Mouse (Mus musculus) kidney, postnatal 25 days (tissue): Measurements from ENCODE around the gene Rap2b.

ENCODE experiments used
- DNase-seq, 2 experiments: peaks; one replicate each; pipeline ENCODE4 v3.0.0; 2021; ENCODE audit warnings: mixed read lengths in 2 of 2

Rap2b gene

GRCm38 (mm10) chr3:61361338-61361737, at the start of gene Rap2b:
Gene Rap2b (plus strand): TSS chr3:61361638.
- no peak for DNase-seq

DNA sequence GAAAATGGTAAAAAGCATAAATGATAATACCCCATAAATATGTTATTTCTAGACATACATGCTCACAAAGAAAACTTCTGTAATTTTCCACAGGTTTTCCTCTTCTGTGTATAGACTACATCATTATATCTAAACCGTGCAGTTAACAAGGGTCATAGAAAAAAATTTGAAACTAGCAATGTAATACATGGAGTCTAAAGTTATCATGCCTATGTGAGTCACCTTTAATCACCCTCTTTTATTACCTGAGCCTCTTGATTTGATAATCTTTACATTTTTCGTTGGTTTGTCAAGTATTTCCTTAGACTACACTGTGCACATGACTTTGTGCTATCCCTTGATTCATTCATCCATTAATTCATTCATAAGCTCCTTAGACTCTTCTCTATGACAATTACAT, 46.4 kb upstream of the Rap2b start:
- no peak for DNase-seq

DNA sequence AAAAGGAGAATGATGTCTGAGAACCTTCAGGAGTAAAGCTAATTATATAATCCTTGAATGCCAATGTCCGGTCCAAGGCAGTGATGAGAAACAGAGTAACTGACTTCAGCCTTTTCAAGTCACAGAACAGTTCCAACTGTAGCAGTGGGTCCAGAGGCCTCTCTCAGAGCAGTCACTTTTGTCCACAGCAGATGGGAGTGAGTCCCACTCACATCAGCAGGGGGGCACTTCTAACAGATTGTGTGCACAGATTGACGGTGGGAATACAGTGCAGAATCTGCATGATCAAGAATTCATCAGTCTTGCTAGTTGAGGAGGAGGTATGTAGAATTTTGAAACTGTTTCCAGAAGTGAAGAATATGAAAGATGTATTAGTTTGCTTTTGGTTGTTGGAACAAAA, 41.4 kb upstream of the Rap2b start:
- no peak for DNase-seq

GRCm38 (mm10) chr3:61321632-61322031, 39.8 kb upstream of the Rap2b start:
- DNase-seq: no peak

DNA sequence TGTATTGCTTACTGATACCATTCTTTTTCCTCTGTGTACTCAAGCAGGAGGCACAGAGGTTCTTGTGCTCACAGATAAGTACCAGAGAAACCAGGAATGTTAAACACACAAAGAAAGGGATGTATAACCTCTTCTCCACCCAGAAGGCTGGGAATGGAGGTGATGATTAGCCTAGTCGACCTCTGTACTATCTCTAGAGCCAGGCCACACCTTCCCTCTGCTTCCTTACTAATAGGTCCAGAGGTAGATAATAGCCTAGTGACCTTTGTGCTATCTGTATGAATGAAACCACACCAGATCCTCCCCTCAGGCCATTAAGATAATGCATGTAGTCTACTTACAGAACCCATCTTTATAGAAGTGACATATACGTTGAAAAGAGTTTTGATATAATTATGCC, 25.2 kb upstream of the Rap2b start:
- DNase-seq: no peak

DNA sequence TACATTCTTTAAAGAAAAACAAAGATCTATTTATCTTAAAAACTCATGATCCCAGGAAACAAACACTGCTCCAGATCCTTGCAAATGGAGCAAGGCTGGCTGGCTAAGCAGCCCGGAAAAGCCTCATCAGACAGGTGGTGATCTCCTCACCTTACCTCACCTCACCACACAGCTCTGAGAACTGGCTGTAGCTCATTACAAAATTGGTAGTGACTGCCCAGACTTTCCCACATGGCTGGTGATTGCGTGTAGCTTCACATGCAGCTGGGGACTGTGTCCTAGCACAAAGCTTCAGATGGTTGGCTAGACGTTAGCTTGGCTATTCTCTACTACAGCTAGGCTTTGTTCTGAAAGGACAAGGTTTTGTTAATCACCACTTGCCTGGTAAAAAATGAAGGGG, 24.2 kb upstream of the Rap2b start:
- DNase-seq: no peak

DNA sequence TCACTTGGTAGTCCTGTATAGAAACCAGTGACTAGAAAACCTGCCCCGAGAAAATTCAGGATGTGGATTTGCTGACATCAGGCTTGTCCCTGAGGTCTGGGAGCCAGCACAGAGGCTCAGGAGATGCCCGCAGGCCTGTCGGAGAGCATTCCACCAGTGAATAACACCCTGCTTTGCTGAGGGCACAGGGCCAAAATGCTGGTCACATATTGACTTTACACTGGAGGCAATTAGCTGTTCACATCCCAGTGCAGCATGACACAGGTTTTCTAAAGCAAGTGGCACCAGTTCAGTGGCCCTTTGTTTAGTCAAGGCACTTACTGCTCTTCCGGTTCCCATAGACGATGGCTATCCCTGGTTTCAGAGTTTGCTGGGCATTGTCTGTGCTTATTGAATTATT, 21.1 kb upstream of the Rap2b start:
- DNase-seq: peak; percentile 74 to 80

DNA sequence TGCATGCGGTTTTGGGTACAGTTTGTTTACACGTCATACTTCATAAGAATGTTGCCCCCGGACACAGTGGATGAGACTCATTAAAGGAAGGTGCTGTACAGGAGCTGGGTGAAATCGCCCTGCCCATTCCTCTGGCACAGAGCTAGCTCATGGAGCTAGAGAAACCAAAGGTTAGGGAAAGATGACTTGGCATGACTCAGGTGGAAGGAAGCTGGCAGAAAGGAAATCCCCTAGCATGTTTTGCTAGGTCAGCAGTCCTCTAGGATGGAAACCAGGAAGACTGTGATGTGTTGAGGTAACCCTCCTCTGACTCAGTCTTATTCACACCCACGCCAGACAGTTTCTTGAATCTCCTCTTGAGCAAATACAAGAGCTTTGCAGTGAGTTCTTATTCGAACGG, 17.4 kb upstream of the Rap2b start:
- DNase-seq: no peak

GRCm38 (mm10) chr3:61345636-61346035, 15.8 kb upstream of the Rap2b start:
- DNase-seq: no peak

DNA sequence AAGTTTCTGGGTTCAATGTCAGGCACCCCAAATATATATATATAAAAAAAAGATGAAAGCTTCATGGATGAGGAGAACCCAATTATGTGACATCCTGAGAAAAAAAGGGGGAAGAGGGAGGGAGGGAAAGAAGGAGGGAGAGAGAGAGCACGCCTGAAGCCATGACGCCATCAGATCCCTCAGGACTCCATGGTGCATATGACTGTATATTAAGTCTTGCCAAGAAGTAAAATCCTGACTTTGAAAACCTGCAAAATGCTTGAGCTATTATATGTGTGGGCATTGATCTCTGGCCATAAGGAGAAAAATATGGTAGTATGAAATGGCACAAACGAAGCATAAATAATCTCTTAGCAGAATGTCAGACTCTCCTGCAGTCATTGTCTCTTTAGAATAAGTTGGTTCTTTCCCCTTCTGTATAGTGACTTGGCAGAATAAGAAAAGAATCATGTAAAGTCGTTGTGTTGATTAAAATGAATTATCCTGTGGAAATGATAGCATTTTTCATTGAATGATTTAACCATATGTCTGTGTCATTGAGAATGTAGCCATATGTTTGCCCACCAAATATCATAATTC, 13.3 kb upstream of the Rap2b start:
- no peak for DNase-seq

- DNase-seq: no peak
Observed at GRCm38 (mm10) chr3:61349433-61349832, 12.0 kb upstream of the Rap2b start.

DNA sequence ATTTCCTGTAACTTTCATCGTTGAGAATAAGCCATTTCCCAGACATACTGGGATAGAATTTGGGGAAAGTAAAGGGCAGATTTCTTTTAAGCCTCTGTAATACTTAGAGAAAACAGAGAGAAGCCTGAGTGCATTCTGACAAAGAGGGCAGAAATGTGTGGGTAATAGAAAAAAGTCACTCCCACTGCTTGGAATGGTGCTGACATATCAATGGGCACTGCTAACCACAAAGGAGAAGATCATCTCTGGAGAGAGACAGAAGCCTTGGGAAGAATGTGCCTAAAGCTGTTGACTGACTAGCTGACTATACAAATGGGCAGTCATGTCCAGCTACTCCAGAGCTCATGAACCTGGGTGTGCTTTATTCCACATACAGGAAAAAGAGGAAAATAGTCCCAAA, 6.0 kb upstream of the Rap2b start:
- DNase-seq: no peak

DNA sequence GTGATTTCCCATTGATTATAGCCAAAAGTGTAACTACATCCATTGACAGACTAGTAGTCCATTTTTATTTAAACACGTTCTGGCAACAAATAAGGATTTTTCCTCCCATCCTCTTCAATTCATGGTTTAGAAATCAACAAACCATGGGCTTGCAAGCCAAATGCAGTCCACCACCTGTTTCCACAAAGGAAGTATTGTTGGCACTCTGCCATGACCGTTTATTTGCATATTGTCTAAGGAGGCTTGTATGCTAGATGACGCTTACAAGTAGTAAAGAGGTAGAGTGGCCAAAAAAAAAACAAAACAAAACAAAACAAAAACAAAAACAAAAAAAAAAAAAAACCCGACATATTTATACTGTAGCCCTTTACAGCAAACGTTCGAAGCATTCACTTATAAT, 3.3 kb upstream of the Rap2b start:
- DNase-seq: peak in 1 of 2 experiments; percentile 45

GRCm38 (mm10) chr3:61358756-61359293, 2.6 kb upstream of the Rap2b start:
- no peak for DNase-seq

GRCm38 (mm10) chr3:61362821-61363160, 1.4 kb downstream of the Rap2b start:
- DNase-seq: peak in 1 of 2 experiments; percentile 23

- peak; percentile 92 to 96 for DNase-seq
Observed at GRCm38 (mm10) chr3:61363161-61363988, 1.9 kb downstream of the Rap2b start.

DNA sequence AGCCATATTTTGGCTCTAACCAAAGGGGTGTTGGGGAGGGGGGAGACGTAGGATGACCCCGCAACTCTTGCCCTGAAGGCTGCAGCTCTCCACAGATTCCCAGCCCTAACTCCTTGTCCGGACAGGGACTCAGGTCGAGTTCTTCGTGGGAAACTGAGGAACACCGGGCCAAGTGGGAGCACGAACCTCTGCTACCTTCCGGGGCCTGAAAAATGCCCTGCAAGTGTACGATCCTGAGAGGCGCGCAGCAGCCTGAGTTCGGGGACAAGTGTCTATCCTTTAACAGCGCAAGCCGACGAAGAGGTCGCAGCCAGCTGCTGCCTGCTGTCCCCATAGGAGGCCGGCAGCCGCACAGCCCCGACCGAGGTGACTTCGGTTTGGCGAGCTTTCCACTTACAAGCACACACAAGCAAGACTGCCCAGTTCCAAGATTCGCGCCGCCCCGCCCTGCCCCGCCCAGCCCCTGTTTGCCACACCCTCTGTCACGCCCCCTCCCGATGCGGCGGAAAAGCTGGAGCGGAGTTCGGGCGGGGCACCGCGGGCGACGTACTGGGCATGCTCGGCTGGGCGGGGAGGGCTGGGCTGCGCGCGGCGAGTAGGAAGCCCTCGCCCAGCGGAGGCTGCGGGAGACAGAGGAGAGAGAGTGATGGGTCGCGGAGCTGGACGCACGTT, 2.7 kb downstream of the Rap2b start:
- peak; percentile 96 for DNase-seq

GRCm38 (mm10) chr3:61364661-61364977, 3.2 kb downstream of the Rap2b start:
- DNase-seq: no peak

GRCm38 (mm10) chr3:61364978-61365778, 3.7 kb downstream of the Rap2b start:
- DNase-seq: peak; percentile 21 to 42

DNA sequence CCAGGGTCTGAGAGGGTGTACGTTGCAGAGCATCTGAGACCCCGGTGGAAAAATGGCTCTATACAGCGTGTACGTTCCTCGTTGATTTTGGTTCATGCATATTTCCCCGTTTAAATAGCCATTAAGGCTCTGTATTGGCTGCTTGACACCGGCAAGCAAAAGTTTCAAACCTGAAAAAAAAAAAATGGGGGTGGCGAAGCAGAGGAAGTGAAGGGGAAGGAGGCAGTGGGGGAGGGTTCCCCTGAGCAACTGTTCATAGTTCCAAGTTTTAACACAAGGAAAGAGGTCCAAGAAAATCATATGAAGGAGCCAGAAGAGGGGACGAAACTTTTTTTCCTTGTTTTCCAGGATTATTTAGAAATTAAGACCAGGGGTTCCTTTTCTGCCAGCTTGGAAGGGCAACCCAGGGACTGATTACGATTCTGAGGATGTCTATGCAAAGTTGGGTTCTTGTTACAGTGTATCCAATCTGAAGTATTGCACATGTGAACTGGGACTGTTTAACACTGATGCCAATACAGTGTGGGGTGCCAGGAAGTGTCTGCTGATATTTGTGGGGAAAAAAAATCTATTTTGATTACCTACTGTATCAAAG, 4.4 kb downstream of the Rap2b start, which contains the start of gene B430305J03Rik:
Gene B430305J03Rik, minus strand, starts transcription at position 173 of the 595 bp plus-strand sequence.
- DNase-seq: peak in 1 of 2 experiments; percentile 5

DNA sequence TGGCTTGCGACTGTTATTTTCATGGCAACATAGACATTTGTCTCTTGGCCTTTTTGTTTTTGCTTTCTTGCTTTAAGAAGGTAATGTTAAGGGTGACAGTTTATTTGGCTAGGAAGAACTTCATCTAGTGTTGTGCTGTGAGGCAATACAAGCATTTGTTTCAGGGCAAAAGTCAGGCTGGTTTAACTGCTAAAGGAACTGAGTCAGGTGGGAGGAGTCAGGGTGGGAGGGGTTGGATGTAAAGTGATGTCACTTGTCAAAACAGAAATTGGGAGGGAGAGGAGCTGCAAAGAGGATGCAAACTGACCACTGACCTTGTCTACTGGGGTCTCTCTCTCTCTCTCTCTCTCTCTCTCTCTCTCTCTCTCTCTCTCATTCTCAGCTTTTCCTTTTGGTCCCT, 7.0 kb downstream of the Rap2b start:
- DNase-seq: no peak

- DNase-seq: no peak
Observed at GRCm38 (mm10) chr3:61376001-61376400, 14.6 kb downstream of the Rap2b start.

- no peak for DNase-seq
Observed at GRCm38 (mm10) chr3:61386368-61386767, 24.9 kb downstream of the Rap2b start.
